Mouse (Mus musculus) lung, postnatal 0 days (tissue): ENCODE measurements around the gene Nbdy. TPM values are rescaled to one million over a fixed set of nuclear protein-coding genes. Genes with fewer than 3 reads are reported as not detected.

Source experiments
- ATAC-seq: fragments of 200-750 bp; cut with Nextera tagmentation; 2 replicates; pipeline ENCODE4 v1.8.0; 2017; ENCODE audit warnings: moderate library complexity
- DNase-seq: peaks from one replicate; pipeline ENCODE4 v3.0.0-alpha.2; 2016; ENCODE audit warnings: low spot score
- H3K27ac ChIP-seq: fragments of 300-500 bp; sonication (generic); 2 replicates; pipeline ENCODE4 v1.5.1; 2014; ENCODE audit warnings: antibody characterized with exemption, mild to moderate bottlenecking, low read length, mixed read lengths
- H3K27me3 ChIP-seq: fragments of 300-500 bp; sonication (generic); replicated peaks from 2 replicates; pipeline ENCODE4 v1.6.1; 2014; ENCODE audit warnings: low read length, mixed read lengths; ENCODE audit not compliant: insufficient read depth
- H3K36me3 ChIP-seq: fragments of 300-500 bp; sonication (generic); 2 replicates; pipeline ENCODE4 v1.6.1; 2014; ENCODE audit warnings: low read length, mixed read lengths; ENCODE audit not compliant: insufficient read depth
- H3K4me1 ChIP-seq: fragments of 300-500 bp; sonication (generic); 2 replicates; pipeline ENCODE4 v1.6.1; 2014; ENCODE audit warnings: antibody characterized with exemption, low read depth, low read length, mixed read lengths; ENCODE audit not compliant: insufficient read depth
- H3K4me2 ChIP-seq: fragments of 300-500 bp; sonication (generic); replicated peaks from 2 replicates; pipeline ENCODE4 v1.6.1; 2014; ENCODE audit warnings: low read depth, mild to moderate bottlenecking, low read length, moderate library complexity, mixed read lengths
- H3K4me3 ChIP-seq: fragments of 300-500 bp; sonication (generic); 2 replicates; pipeline ENCODE4 v1.5.1; 2014; ENCODE audit warnings: low read depth, low read length
- H3K9ac ChIP-seq: fragments of 300-500 bp; sonication (generic); replicated peaks from 2 replicates; pipeline ENCODE4 v1.6.1; 2014; ENCODE audit warnings: low read depth, mild to moderate bottlenecking
- H3K9me3 ChIP-seq: fragments of 300-500 bp; sonication (generic); 2 replicates; pipeline ENCODE4 v1.6.1; 2016; ENCODE audit warnings: low read length, mixed read lengths
- CTCF ChIP-seq: IDR thresholded peaks from 2 replicates; pipeline ENCODE4 v1.5.1; 2016; ENCODE audit warnings: antibody characterized with exemption, mild to moderate bottlenecking
- EP300 ChIP-seq: IDR thresholded peaks from 2 replicates; pipeline ENCODE4 v1.6.1; 2016; ENCODE audit warnings: antibody characterized with exemption, mild to moderate bottlenecking, control low read depth
- WGBS: fragments of 180-500 bp; shearing (Covaris S2); extraction: QIAGEN DNeasy Blood & Tissue Kit; methylation state at CpG from one replicate; pipeline ENCODE4 v1.1.7; 2014; 5-methylcytosine and 5-hydroxymethylcytosine counted together
- polyA plus RNA-seq: library from polyadenylated mRNA; unstranded; fragments of >200 nt; fragmentation: Nextera tagmentation; extraction: Ambion mirVana; gene quantifications from 2 replicates; pipeline ENCODE4 v1.2.1, GENCODE M21; 2015

Nbdy gene
- polyA plus RNA-seq, 1 experiment from 2014 or later = 119 TPM

GRCm38 (mm10) chrX:153724400-153724799, 1.0 kb downstream of the Nbdy start:
- Histone ChIP-seq H3K4me1 (no peaks in the 10 kb centered on the region), H3K27me3 (no peaks in the 10 kb centered on the region), H3K4me2 (peak overlapping the region; percentile 40), H3K9me3 (no peaks in the 10 kb centered on the region), H3K36me3 (no peaks in the 10 kb centered on the region), H3K9ac (no peak overlapping the region), H3K4me3 (peak overlapping the region; percentile 56; the same call in 1 of the 2 replicates), H3K27ac (no peak overlapping the region)
- DNase-seq (peak; percentile 19), ATAC-seq (no peak)
- TF ChIP-seq EP300 (no peak), CTCF (no peak)
- WGBS = 14% methylated on average over 3 of the region's 3 CpGs

DNA sequence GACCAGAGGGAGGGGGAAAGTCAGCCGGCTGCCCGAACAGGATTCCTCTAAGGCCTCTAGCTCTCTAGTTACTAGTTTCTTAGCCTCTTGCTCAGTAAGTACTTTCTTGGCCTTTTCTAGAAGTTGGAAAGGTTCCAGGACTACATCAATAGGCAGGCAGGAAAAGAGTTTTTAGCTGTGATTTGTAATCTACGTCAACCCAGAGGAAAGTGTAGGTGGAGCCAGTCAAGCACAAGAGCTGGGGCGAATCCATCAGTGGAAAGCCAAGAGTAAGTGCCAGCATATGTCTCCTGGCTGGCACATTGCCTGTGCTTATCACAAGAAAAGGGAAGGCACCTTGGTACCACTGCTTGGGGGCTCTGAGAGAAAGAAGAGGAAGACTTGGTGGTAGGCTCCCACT, 12.3 kb downstream of the Nbdy start:
- Histone ChIP-seq H3K27me3 (no peaks in the 10 kb centered on the region), H3K4me3 (no peak overlapping the region), H3K4me1 (no peaks in the 10 kb centered on the region), H3K9me3 (no peaks in the 10 kb centered on the region), H3K36me3 (no peaks in the 10 kb centered on the region), H3K4me2 (no peak overlapping the region), H3K27ac (no peak overlapping the region), H3K9ac (no peak overlapping the region)
- no peak for TF ChIP-seq CTCF
- TF ChIP-seq EP300 = no peak
- 28% methylated on average over 4 of the region's 4 CpGs for WGBS
- no peak for ATAC-seq
- DNase-seq = peak; percentile 11

GRCm38 (mm10) chrX:153742493-153742892, 19.1 kb downstream of the Nbdy start:
- no peak for DNase-seq
- H3K9ac ChIP-seq = no peak overlapping the region
- ATAC-seq = no peak
- H3K27ac ChIP-seq = no peak overlapping the region
- H3K9me3 ChIP-seq = no peaks in the 10 kb centered on the region
- 89% methylated on average over 3 of the region's 3 CpGs for WGBS
- no peaks in the 10 kb centered on the region for H3K4me1 ChIP-seq
- no peaks in the 10 kb centered on the region for H3K36me3 ChIP-seq
- no peak overlapping the region for H3K4me2 ChIP-seq
- no peak overlapping the region for H3K4me3 ChIP-seq
- no peaks in the 10 kb centered on the region for H3K27me3 ChIP-seq
- no peak for TF ChIP-seq CTCF
- TF ChIP-seq EP300 = no peak

- Histone ChIP-seq H3K4me2 (no peak overlapping the region), H3K9me3 (no peaks in the 10 kb centered on the region), H3K4me1 (no peaks in the 10 kb centered on the region), H3K36me3 (no peaks in the 10 kb centered on the region), H3K9ac (no peak overlapping the region), H3K4me3 (no peak overlapping the region), H3K27me3 (no peaks in the 10 kb centered on the region), H3K27ac (no peak overlapping the region)
- no peak for ATAC-seq
- DNase-seq = no peak
- WGBS = 36% methylated on average over 2 of the region's 2 CpGs
- peak; percentile 46 for TF ChIP-seq CTCF
- no peak for TF ChIP-seq EP300
These were observed 25.8 kb downstream of the Nbdy start for GRCm38 (mm10) chrX:153749230-153749629.

Other genes with a start within 250 kb of the Nbdy start
- gene Ubqln2, start 225.4 kb upstream of the Nbdy start, polyA plus RNA-seq = 8.2 and 8.8 TPM in 2 replicates
- gene Cypt3, start 165.0 kb upstream of the Nbdy start, polyA plus RNA-seq = not detected in 2 replicates
- gene Kctd12b, start 27.2 kb upstream of the Nbdy start, polyA plus RNA-seq = 8.2 and 9.7 TPM in 2 replicates
- gene Spin2c, start 108.6 kb downstream of the Nbdy start, polyA plus RNA-seq = 4.9 and 5.3 TPM in 2 replicates